Mouse (Mus musculus) lung, postnatal 14 days (tissue): ENCODE measurements around the gene Scg3.
"Not testable (repeated sequence)": the region's sequence is repeated elsewhere in the genome, so short reads cannot be mapped to it uniquely, and the experiment has no call there.

Source experiments
- DNase-seq: peaks from one replicate; pipeline ENCODE4 v3.0.0; 2021

Scg3 gene

GRCm38 (mm10) chr9:75683426-75684191 is at the start of gene Scg3:
Scg3 (minus strand) TSS chr9:75684056.
- peak; percentile 72 for DNase-seq

DNA sequence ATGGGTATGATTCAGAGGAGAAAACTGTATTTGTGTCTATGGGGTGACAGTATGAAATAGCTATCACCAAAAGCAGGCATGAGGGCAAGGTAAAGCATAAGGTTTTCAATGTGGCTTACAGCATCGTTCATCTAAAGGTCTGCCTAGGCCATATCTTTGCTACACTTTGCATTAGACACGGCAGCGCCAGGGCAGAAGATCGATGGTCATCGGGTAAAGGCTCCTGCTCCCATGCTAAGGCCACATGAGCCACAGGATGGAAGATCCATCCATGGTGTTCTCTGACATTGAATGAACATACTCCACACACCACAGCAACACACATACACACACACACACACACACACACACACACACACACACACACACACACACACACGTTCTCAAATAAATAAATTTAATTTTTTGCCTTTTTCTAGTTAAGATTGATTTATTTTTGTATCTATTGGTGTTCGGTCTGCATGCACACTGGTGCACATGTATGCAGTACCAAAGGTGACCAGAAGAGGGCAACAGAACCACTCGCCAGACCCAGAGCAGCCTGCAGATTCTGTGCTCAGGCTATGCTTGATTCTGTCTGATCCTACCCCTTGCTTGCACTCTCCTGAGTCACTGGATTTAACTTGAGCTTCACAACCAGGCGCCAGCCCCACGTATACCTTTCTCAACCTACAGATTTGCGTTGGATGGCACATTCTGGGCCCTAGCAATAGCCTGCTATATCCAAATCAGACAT is 36.3 kb upstream of the Scg3 start:
- DNase-seq = peak; percentile 70

DNA sequence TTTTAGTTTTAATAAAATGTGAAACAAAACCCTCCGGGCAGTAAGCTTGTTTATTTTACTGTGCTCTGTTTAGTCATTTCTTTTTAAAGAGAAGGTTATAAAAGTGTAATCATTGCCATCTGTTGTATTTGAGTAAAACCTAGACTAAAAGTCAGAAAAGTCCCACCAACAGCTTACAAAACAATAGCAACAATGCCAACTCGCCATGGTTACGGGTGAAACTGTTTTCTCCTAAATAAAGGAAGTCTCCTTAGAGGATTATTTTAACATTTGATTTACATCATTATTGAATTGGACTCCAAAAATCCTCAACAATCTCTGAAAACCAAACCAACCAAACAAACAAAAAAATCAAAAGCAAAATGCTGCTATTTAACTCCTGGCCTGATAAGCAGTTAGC is 35.6 kb upstream of the Scg3 start:
- peak; percentile 6 for DNase-seq

GRCm38 (mm10) chr9:75684772-75685171 is 916 bp upstream of the Scg3 start:
- DNase-seq = no peak

GRCm38 (mm10) chr9:75684292-75684691 is 436 bp upstream of the Scg3 start:
- DNase-seq = no peak

DNA sequence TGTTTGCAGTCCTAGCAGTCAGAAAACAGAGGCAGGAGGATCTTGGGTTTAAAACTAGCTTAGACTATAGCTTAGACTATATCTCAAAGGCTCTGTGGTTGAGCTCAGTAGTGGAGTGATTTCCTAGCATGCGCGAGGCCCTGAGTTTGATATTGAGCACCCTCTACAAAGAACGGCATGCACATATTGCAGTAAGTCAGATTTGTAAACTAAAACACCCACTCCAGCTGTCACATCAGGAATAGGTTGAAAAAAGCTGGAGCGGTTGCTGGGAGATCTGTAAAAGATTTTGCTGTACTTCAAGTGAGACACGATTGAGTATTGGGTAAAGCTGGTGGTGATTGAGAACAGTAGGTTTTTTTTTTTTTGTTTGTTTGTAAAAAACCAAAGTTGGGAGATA is 3.2 kb downstream of the Scg3 start:
- DNase-seq = no peak

- no peak for DNase-seq
Measured at GRCm38 (mm10) chr9:75679629-75680028, 4.2 kb downstream of the Scg3 start.

DNA sequence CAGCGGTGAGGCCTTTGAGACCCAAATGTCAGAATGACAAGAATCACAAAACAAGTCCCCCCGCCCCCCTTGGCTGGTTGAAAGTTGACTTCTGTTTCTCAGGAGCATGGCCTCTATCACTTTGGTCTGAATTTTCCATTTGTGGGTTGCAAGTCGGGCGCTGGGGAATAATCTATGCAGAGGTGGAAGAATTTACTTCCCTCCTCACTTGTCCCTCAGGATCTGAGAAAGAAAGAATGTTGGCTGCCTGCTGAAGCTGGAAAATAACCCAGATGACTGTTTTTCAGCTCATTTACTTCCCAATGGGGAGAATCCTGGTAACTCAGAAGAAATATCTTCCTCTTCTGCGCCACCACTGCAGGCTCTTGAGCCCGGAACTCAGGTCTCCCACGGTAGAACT is 5.5 kb downstream of the Scg3 start:
- DNase-seq = no peak

DNA sequence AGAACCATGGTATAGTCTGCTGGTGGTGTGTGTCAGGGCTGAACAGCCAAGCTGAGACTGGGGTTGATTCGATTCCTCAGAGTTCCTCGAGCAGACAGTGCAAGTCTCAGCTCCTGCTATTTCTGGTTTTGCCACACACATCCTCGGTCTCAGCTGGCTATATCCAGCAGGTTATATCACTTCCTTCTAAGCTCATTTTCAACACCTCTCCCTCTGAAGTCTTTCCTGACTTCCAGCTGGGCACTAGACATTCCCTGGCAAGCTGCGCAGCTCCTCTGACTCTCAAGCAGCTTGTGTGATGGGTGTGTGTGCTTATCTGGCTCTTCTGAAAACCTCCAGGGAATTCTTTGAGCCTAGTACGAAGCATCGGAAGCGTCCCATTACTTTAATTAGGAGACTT is 7.6 kb downstream of the Scg3 start:
- no peak for DNase-seq

DNA sequence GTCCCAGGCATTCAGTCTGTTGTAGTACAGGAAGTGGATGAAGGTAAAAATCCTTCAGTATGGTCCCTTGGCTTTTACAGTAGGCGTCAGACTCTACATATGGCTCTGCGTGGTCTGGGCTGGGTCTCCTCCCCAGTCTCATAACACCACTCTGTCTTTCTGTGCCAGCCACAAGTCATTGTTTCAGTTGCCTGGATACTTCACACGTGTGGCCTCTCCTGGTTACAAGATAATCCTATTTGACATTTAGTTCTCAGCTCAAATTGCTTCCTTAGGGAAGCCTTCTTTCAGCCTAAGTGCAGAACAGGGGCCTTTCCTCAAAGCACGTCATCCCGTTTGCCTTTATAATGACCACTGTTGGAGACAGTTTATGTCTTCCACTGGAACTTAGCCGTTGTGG is 11.1 kb downstream of the Scg3 start:
- DNase-seq = no peak

GRCm38 (mm10) chr9:75666612-75667011 is 17.2 kb downstream of the Scg3 start:
- DNase-seq = no peak

DNA sequence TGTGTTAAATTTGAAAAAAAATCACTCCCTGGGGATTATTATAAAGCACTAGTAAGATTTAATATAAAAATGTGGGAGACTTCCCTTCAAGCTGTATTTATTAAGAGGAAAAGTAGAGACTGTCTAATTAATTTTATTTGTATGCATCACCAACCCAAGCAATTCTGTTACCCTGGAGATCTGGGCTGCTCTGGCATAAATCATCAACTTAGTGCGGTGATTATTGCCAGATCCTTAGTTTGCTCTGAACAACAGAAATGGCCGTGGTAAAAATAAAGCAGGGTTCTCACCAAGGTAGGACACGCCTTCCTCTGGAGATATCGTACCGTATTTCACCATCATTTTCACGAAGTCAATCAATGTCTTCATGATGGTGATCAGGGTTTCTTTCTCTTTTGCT is 18.5 kb downstream of the Scg3 start:
- DNase-seq = no peak

GRCm38 (mm10) chr9:75660917-75661316 is 22.9 kb downstream of the Scg3 start:
- DNase-seq = no peak

DNA sequence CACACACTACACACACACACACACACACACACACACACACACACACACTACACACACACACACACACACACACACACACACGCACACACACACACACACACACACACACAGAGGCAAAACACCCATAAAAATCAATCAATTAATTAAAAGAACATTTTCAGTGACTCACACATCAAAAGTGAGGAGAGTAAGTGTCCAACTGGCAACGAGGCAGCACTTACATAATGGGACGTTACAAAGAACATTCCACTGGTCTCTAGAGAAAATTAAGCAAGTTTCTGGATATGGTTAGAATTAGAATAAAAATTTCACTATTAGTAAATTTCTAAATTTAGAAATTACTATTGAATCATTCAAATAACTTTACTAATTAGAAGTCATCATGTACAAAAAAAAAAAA is 27.4 kb downstream of the Scg3 start:
- not testable (repeated sequence) for DNase-seq

DNA sequence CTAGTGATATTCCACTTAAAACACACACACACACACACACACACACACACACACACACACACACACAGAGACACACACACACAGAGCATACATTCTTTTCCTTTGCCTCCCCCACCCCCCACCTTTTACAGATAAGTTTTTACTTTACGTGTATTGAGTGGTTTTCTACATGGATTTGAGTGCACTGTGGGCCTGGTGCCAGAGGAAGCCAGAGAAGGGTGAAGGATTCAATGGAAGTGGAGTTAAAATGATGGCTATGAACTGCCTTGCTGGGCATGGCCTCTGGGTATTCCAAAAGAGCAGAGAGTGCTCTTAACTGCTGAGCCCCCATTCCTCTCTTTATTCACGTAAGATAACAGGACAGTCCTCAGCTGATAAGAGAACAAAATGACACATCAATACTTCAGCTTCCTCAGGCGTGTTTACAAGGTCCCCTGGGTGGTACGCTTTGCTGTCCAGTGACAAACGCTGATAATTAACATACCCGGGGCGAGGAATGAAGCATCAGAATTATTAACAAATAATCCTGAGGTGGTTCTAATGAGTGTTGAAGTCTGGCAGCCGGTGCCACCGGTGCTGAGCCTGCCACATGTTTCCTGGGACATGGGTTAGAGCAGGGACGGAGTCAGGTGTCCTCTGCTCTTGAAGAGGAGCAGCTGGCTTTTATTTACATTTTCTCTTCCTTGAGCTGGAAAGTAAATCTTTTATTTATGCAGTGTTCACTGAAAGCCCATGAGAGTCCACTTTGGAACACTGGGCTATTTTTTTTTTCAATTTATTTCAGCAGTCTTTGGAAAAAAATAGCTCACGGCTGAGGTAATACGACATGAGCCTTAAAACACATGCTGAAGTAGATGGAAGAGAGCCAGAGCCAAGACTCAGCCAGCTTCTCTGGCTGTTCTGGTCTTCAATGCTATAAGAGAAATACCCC is 29.6 kb downstream of the Scg3 start:
- no peak for DNase-seq

- no peak for DNase-seq
Measured at GRCm38 (mm10) chr9:75645405-75645804, 38.5 kb downstream of the Scg3 start.

DNA sequence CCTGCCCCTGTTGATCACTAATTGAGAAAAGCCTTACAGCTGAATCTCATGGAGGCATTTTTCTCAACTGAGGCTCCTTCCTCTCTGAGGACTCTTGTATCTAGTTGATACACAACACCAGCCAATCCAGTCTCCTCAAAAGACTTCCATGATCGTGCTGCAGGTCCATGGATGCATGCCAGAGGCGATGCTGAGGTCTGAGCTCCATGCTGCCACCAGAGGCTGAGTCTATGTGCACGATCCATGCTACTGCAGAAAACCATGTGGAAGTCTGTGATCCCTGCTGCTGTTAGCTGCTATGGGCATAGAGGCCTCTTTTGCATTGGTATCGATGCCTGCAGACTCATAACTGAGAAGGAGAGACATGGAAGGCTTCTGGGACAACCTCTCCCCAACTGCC is 49.6 kb downstream of the Scg3 start:
- no peak for DNase-seq

GRCm38 (mm10) chr9:75633603-75634002 is 50.3 kb downstream of the Scg3 start:
- DNase-seq = no peak

- DNase-seq = peak; percentile 39
Measured at GRCm38 (mm10) chr9:75632902-75633301, 51.0 kb downstream of the Scg3 start.

- DNase-seq = no peak
Measured at GRCm38 (mm10) chr9:75632111-75632510, 51.7 kb downstream of the Scg3 start.

- no peak for DNase-seq
Measured at GRCm38 (mm10) chr9:75630823-75631454, 52.9 kb downstream of the Scg3 start.

DNA sequence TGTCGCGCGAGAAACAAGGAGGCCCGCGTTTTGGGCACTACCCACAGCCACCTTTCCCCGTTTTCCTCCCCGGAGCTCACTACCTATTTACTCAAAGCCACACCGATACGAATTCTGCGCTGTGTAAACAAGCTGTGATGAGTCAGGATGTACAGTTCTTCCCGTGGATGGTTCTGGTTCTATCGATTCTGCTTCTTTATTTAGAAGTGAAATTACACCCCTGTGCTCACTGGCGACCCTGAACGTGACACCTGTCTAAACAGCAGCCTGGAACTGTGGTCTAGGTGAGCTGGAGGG is 57.6 kb downstream of the Scg3 start:
- DNase-seq = no peak
